Mouse (Mus musculus) intestine, postnatal 0 days (tissue): ENCODE results near the gene B4galnt2. TPM values are rescaled to one million over a fixed set of nuclear protein-coding genes. Genes with fewer than 3 reads are reported as not detected.

Experiments used
- ATAC-seq: fragments of 200-750 bp; cut with Nextera tagmentation; 2 replicates; pipeline ENCODE4 v1.8.0; 2017; ENCODE audit warnings: mild to moderate bottlenecking, moderate TSS enrichment, moderate library complexity
- H3K27ac ChIP-seq: fragments of 300-500 bp; sonication (generic); 2 replicates; pipeline ENCODE4 v1.5.1; 2014; ENCODE audit warnings: mild to moderate bottlenecking, low read depth, low read length, moderate library complexity
- H3K27me3 ChIP-seq: fragments of 300-500 bp; sonication (generic); replicated peaks from 2 replicates; pipeline ENCODE4 v1.6.1; 2014; ENCODE audit warnings: low read length, mixed read lengths; ENCODE audit not compliant: control insufficient read depth, insufficient read depth
- H3K36me3 ChIP-seq: fragments of 300-500 bp; sonication (generic); 2 replicates; pipeline ENCODE4 v1.6.1; 2014; ENCODE audit warnings: mild to moderate bottlenecking, moderate library complexity; ENCODE audit not compliant: control insufficient read depth, insufficient read depth
- H3K4me1 ChIP-seq: fragments of 300-500 bp; sonication (generic); replicated peaks from 2 replicates; pipeline ENCODE4 v1.6.1; 2014; ENCODE audit warnings: antibody characterized with exemption, low read length, mixed read lengths; ENCODE audit not compliant: control insufficient read depth, insufficient read depth
- H3K4me2 ChIP-seq: fragments of 300-500 bp; sonication (generic); replicated peaks from 2 replicates; pipeline ENCODE4 v1.6.1; 2014; ENCODE audit warnings: low read depth, mild to moderate bottlenecking, moderate library complexity
- H3K4me3 ChIP-seq: fragments of 300-500 bp; sonication (generic); 2 replicates; pipeline ENCODE4 v1.5.1; 2014; ENCODE audit warnings: low read depth, low read length
- H3K9ac ChIP-seq: fragments of 300-500 bp; sonication (generic); 2 replicates; pipeline ENCODE4 v1.6.1; 2014; ENCODE audit warnings: mild to moderate bottlenecking, low read depth, low read length
- H3K9me3 ChIP-seq: fragments of 300-500 bp; sonication (generic); 2 replicates; pipeline ENCODE4 v1.6.1; 2016; ENCODE audit warnings: mixed run types; ENCODE audit not compliant: control insufficient read depth
- CTCF ChIP-seq: sonication (generic); IDR thresholded peaks from 2 replicates; pipeline ENCODE4 v1.5.1; 2016; ENCODE audit warnings: low read depth, mild to moderate bottlenecking, control low read depth, antibody characterized with exemption, moderate library complexity
- WGBS: fragments of 180-500 bp; shearing (Covaris S2); extraction: QIAGEN DNeasy Blood & Tissue Kit; methylation state at CpG from one replicate; pipeline ENCODE4 v1.1.7; 2014; 5-methylcytosine and 5-hydroxymethylcytosine counted together
- polyA plus RNA-seq: library from polyadenylated mRNA; unstranded; fragments of >200 nt; fragmentation: Nextera tagmentation; extraction: Ambion mirVana; gene quantifications from 2 replicates; pipeline ENCODE4 v1.2.1, GENCODE M21; 2015

The B4galnt2 gene
- 18.2 and 21.1 TPM in 2 replicates for polyA plus RNA-seq

GRCm38 (mm10) chr11:95914571-95914991 is at the start of gene B4galnt2:
Gene B4galnt2, minus strand, starts transcription at chr11:95914891.
- Histone ChIP-seq H3K4me2 (peak within 1 kb of the TSS; percentile 80), H3K9me3 (no peaks in the 10 kb centered on the region), H3K9ac (peak within 1 kb of the TSS; percentile 51), H3K36me3 (no peaks in the 10 kb centered on the region), H3K27ac (peak within 1 kb of the TSS; percentile 84), H3K4me3 (peak within 1 kb of the TSS; percentile 53), H3K4me1 (0 out of 2 replicates have a peak, but pooled peaks cover under 1% of the 10 kb centered on the region), H3K27me3 (no peaks in the 10 kb centered on the region)
- ATAC-seq: peak; percentile 57
- no peak for TF ChIP-seq CTCF
- WGBS: 1% methylated on average over 35 of the region's 35 CpGs

DNA sequence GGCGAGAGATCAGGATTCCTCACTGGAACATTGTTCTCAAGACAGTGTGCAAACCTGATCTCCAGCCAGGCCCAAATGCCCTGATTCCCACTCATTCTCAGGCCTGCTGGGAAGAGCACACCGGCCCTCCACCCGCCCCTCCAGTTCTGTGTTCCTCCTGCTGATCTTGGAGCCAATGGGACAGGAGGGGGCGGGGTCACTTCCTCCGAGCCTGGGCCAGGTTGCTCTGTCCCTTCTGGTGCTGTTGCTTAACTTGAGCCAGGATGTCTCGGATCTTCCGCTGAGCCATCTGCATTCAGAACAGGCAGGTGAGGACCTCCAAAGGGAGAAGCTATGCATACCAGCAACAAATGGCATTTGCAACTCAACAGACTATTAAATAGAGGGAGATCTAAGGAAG is 48.6 kb upstream of the B4galnt2 start:
- H3K27me3 ChIP-seq: no peaks in the 10 kb centered on the region
- no peaks in the 10 kb centered on the region for H3K9me3 ChIP-seq
- H3K4me2 ChIP-seq: no peak overlapping the region
- H3K27ac ChIP-seq: no peak overlapping the region
- no peak for TF ChIP-seq CTCF
- H3K4me3 ChIP-seq: no peak overlapping the region
- WGBS: 66% methylated on average over 7 of the region's 7 CpGs
- ATAC-seq: no peak
- H3K4me1 ChIP-seq: no peaks in the 10 kb centered on the region
- H3K36me3 ChIP-seq: peaks cover 47% of the 10 kb centered on the region
- no peak overlapping the region for H3K9ac ChIP-seq

DNA sequence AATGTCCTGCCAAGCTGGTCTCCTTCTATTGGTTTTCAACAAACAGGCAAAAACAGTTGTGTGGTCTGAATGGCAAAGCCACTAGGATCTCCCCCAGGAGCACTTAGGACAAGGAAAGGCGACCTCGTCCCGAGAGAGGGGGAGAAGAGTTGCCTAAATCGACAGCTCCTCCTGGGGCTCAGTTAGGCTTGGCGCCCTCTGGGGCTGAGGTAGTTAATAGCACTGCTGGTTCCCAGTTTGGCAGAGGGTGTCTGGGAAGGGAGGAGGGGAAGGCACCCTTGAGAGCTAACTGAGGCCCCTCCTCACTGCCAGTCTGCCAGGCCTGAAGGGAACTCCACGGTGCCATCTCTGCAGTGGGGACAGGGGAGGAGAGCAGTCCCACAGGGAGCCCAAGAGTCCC is 44.5 kb upstream of the B4galnt2 start:
- Histone ChIP-seq H3K4me3 (no peak overlapping the region), H3K9me3 (no peaks in the 10 kb centered on the region), H3K36me3 (peaks cover 11% of the 10 kb centered on the region), H3K27me3 (no peaks in the 10 kb centered on the region), H3K4me2 (no peak overlapping the region), H3K27ac (no peak overlapping the region), H3K4me1 (no peaks in the 10 kb centered on the region), H3K9ac (no peak overlapping the region)
- no peak for ATAC-seq
- TF ChIP-seq CTCF: peak; percentile 48; the same call in 1 of the 2 replicates
- WGBS: 68% methylated on average over 6 of the region's 6 CpGs

DNA sequence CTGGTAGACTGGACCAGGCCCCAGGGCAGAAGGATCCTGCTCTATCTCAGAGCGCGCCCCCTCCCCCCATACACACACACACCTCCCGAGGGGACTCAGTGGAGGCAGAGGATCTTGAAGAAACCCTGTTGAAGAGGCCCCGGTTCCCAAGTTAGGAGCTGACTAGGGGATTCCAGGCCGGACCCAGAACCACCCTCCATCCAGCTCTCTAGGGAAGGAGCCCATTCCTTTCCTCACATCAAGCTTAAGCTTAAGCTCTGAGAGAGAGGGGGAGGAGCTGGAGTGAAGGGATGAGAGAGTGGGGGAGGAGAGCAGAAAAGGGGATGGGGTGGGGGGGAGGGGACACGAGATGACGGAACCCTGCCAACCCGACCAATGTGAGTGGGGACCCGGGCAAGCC is 43.6 kb upstream of the B4galnt2 start:
- WGBS: 73% methylated on average over 9 of the region's 9 CpGs
- no peak overlapping the region for H3K4me2 ChIP-seq
- peaks cover 5% of the 10 kb centered on the region for H3K36me3 ChIP-seq
- H3K27me3 ChIP-seq: no peaks in the 10 kb centered on the region
- H3K4me1 ChIP-seq: no peaks in the 10 kb centered on the region
- no peak overlapping the region for H3K9ac ChIP-seq
- no peak for TF ChIP-seq CTCF
- H3K9me3 ChIP-seq: no peaks in the 10 kb centered on the region
- no peak overlapping the region for H3K27ac ChIP-seq
- no peak overlapping the region for H3K4me3 ChIP-seq
- no peak for ATAC-seq

- Histone ChIP-seq H3K36me3 (peaks cover under 1% of the 10 kb centered on the region), H3K9ac (no peak overlapping the region), H3K27ac (no peak overlapping the region), H3K9me3 (no peaks in the 10 kb centered on the region), H3K4me2 (no peak overlapping the region; the same call in 1 of the 2 replicates), H3K27me3 (no peaks in the 10 kb centered on the region), H3K4me1 (no peaks in the 10 kb centered on the region), H3K4me3 (no peak overlapping the region)
- WGBS: 68% methylated on average over 7 of the region's 7 CpGs
- TF ChIP-seq CTCF: 0 out of 2 replicates have a peak, but pooled peaks have one; percentile 15
- no peak for ATAC-seq
Observed at GRCm38 (mm10) chr11:95957407-95957806, 42.7 kb upstream of the B4galnt2 start.

DNA sequence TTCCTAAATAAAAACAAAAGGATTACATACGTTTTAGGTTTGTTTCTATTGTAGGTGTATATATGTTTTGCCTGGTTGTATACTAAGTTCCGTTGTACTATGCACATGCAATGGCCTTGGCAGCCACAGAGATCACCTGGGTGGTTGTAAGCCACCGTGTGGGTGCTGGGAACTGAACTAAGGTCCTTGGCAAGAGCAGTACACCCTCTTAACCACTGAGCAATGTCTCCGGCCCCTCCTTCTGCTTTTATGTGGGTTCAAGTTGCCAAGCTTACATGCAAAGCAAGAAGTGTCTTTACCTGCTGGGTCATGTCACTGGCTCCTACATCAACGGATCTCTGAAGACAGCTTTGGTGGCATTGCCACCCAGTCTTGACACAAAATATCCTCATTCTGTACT is 38.6 kb upstream of the B4galnt2 start:
- Histone ChIP-seq H3K27me3 (no peaks in the 10 kb centered on the region), H3K4me1 (no peaks in the 10 kb centered on the region), H3K9ac (no peak overlapping the region), H3K36me3 (no peaks in the 10 kb centered on the region; the same call in 1 of the 2 replicates), H3K4me2 (no peak overlapping the region), H3K4me3 (no peak overlapping the region), H3K27ac (no peak overlapping the region), H3K9me3 (no peaks in the 10 kb centered on the region)
- no peak for TF ChIP-seq CTCF
- no peak for ATAC-seq
- WGBS: 83% methylated on average over 5 of the region's 5 CpGs

- 66% methylated on average over 13 of the region's 13 CpGs for WGBS
Observed at GRCm38 (mm10) chr11:95945838-95946472, 31.3 kb upstream of the B4galnt2 start.

More at GRCm38 (mm10) chr11:95945838-95946472, 31.3 kb upstream of the B4galnt2 start:
- ATAC-seq: no peak
- Histone ChIP-seq H3K4me2 (no peak overlapping the region), H3K4me1 (no peaks in the 10 kb centered on the region), H3K36me3 (no peaks in the 10 kb centered on the region), H3K27ac (no peak overlapping the region), H3K4me3 (no peak overlapping the region), H3K9me3 (no peaks in the 10 kb centered on the region), H3K27me3 (no peaks in the 10 kb centered on the region), H3K9ac (no peak overlapping the region)
- no peak for TF ChIP-seq CTCF
